Mouse (Mus musculus) C2C12 (cell line): ENCODE data around the gene Pgc. TPM values are rescaled to one million over a fixed set of nuclear protein-coding genes. Genes with fewer than 3 reads are reported as not detected.

Experiments
- H3K27me3 ChIP-seq: one replicate; pipeline ENCODE4 v1.6.1; 2011; ENCODE audit not compliant: control insufficient read depth, insufficient read depth, insufficient read length
- H3K36me3 ChIP-seq: one replicate; pipeline ENCODE4 v1.6.1; 2011; ENCODE audit not compliant: control insufficient read depth, insufficient read depth
- H3K4me3 ChIP-seq: one replicate; pipeline ENCODE4 v1.5.1; 2011; ENCODE audit warnings: mild to moderate bottlenecking, control low read depth; ENCODE audit not compliant: poor library complexity, insufficient read depth, severe bottlenecking
- H3K79me2 ChIP-seq: one replicate; pipeline ENCODE4 v1.6.1; 2011; ENCODE audit not compliant: control insufficient read depth, insufficient read depth
- H3K79me3 ChIP-seq: one replicate; pipeline ENCODE4 v1.6.1; 2011; ENCODE audit warnings: low read depth, control low read depth
- H3ac ChIP-seq: one replicate; pipeline ENCODE3; 2011; ENCODE audit warnings: low read depth; ENCODE audit not compliant: control insufficient read depth, insufficient read length
- CEBPB ChIP-seq: IDR thresholded peaks from one replicate; pipeline ENCODE4 v1.6.1; 2011; ENCODE audit warnings: low read depth, mild to moderate bottlenecking, control low read depth, moderate library complexity
- CTCF ChIP-seq: IDR thresholded peaks from one replicate; pipeline ENCODE4 v1.5.1; 2011; ENCODE audit not compliant: control insufficient read depth, insufficient read depth, insufficient read length
- FOSL1 ChIP-seq: IDR thresholded peaks from one replicate; pipeline ENCODE4 v1.8.0; 2011; ENCODE audit warnings: mild to moderate bottlenecking, low read length; ENCODE audit not compliant: poor library complexity, insufficient read depth, severe bottlenecking
- MAX ChIP-seq: IDR thresholded peaks from one replicate; pipeline ENCODE4 v1.6.1; 2011; ENCODE audit warnings: mild to moderate bottlenecking, control low read depth
- MYOD1 ChIP-seq: IDR thresholded peaks from one replicate; pipeline ENCODE4 v1.6.1; 2011; ENCODE audit warnings: low read depth; ENCODE audit not compliant: control insufficient read depth, insufficient read length
- MYOG ChIP-seq: IDR thresholded peaks from one replicate; pipeline ENCODE4 v1.6.1; 2011; ENCODE audit not compliant: control insufficient read depth, insufficient read length; ENCODE audit errors: extremely low read depth
- USF1 ChIP-seq: IDR thresholded peaks from one replicate; pipeline ENCODE4 v1.6.1; 2011; ENCODE audit warnings: low read depth, mild to moderate bottlenecking, control low read depth, moderate library complexity
- polyA plus RNA-seq: library from polyadenylated mRNA; unstranded; fragments of >200 nt; fragmentation: generic; extraction: Trizol; gene quantifications from one replicate; pipeline ENCODE4 v1.2.1, GENCODE M21; 2012; ENCODE audit warnings: missing spikeins

Gene Pgc
- polyA plus RNA-seq, 1 experiment, result not detected

GRCm38 (mm10) chr17:47780470-47780869, 53.8 kb downstream of the Pgc start:
- Histone ChIP-seq H3K27me3 (peaks cover 5% of the 10 kb centered on the region), H3K79me3 (no peaks in the 10 kb centered on the region), H3K4me3 (no peak overlapping the region), H3K79me2 (no peaks in the 10 kb centered on the region), H3ac (no peak overlapping the region), H3K36me3 (no peaks in the 10 kb centered on the region)
- TF ChIP-seq MYOG (no peak), MYOD1 (no peak), CTCF (no peak), FOSL1 (no peak), USF1 (no peak), CEBPB (no peak), MAX (no peak)

GRCm38 (mm10) chr17:47782486-47782885, 55.8 kb downstream of the Pgc start:
- no peaks in the 10 kb centered on the region for H3K79me3 ChIP-seq
- no peak overlapping the region for H3ac ChIP-seq
- H3K4me3 ChIP-seq, result no peak overlapping the region
- TF ChIP-seq CEBPB, result no peak
- no peak for TF ChIP-seq CTCF
- no peak for TF ChIP-seq MYOG
- TF ChIP-seq USF1, result no peak
- no peak for TF ChIP-seq MYOD1
- TF ChIP-seq FOSL1, result no peak
- TF ChIP-seq MAX, result no peak
- H3K79me2 ChIP-seq, result no peaks in the 10 kb centered on the region
- no peaks in the 10 kb centered on the region for H3K36me3 ChIP-seq
- H3K27me3 ChIP-seq, result peaks cover 5% of the 10 kb centered on the region

- H3K4me3 ChIP-seq, result no peak overlapping the region
- no peaks in the 10 kb centered on the region for H3K79me2 ChIP-seq
- H3K36me3 ChIP-seq, result no peaks in the 10 kb centered on the region
- H3ac ChIP-seq, result no peak overlapping the region
- H3K79me3 ChIP-seq, result no peaks in the 10 kb centered on the region
- TF ChIP-seq MYOD1, result no peak
- TF ChIP-seq MAX, result no peak
- TF ChIP-seq USF1, result no peak
- no peak for TF ChIP-seq CTCF
- no peak for TF ChIP-seq MYOG
- no peak for TF ChIP-seq CEBPB
- no peak for TF ChIP-seq FOSL1
- H3K27me3 ChIP-seq, result peaks cover 5% of the 10 kb centered on the region
Observed at GRCm38 (mm10) chr17:47783445-47784223, 57.0 kb downstream of the Pgc start.

Other genes with a start within 250 kb of the Pgc start
- 12.2 TPM for gene Taf8, start 224.6 kb upstream of the Pgc start, polyA plus RNA-seq
- gene Ccnd3, start 221.8 kb upstream of the Pgc start, polyA plus RNA-seq, result 217 TPM
- 42.6 TPM for gene Bysl, start 115.3 kb upstream of the Pgc start, polyA plus RNA-seq
- 25.8 TPM for gene Med20, start 115.3 kb upstream of the Pgc start, polyA plus RNA-seq
- gene Gm20517, start 115.3 kb upstream of the Pgc start, polyA plus RNA-seq, result 1.3 TPM
- gene Usp49, start 96.2 kb upstream of the Pgc start, polyA plus RNA-seq, result 3.2 TPM
- gene Tomm6, start 38.5 kb upstream of the Pgc start, polyA plus RNA-seq, result 223 TPM
- 2.2 TPM for gene Frs3, start 37.8 kb upstream of the Pgc start, polyA plus RNA-seq
- gene Gm21981, start 32.4 kb upstream of the Pgc start, polyA plus RNA-seq, result 1.3 TPM
- gene Prickle4, start 32.1 kb upstream of the Pgc start, polyA plus RNA-seq, result 0.12 TPM
- 7.6 TPM for gene Tfeb, start 10.2 kb downstream of the Pgc start, polyA plus RNA-seq
- gene Mdfi, start 107.8 kb downstream of the Pgc start, polyA plus RNA-seq, result 0.68 TPM
- gene Foxp4, start 197.8 kb downstream of the Pgc start, polyA plus RNA-seq, result 32.4 TPM